Mouse (Mus musculus) forebrain, embryonic 14.5 days (tissue): ENCODE measurements around the gene Cpxcr1. TPM values are rescaled to one million over a fixed set of nuclear protein-coding genes. Genes with fewer than 3 reads are reported as not detected.

ENCODE experiments used
- ATAC-seq: fragments of 200-750 bp; cut with Nextera tagmentation; 2 replicates; pipeline ENCODE4 v1.8.0; 2017; ENCODE audit warnings: mild to moderate bottlenecking, moderate library complexity
- DNase-seq: peaks from one replicate; pipeline ENCODE4 v3.0.0-alpha.2; 2015; ENCODE audit warnings: low spot score
- H3K27ac ChIP-seq: fragments of 300-500 bp; sonication (generic); 2 replicates; pipeline ENCODE4 v1.5.1; 2014; ENCODE audit warnings: low read depth, mild to moderate bottlenecking, control low read depth, low read length, moderate library complexity
- H3K27me3 ChIP-seq: fragments of 300-500 bp; sonication (generic); replicated peaks from 2 replicates; pipeline ENCODE4 v1.6.1; 2014; ENCODE audit warnings: low read length, control low read depth, mixed read lengths; ENCODE audit not compliant: control insufficient read depth, insufficient read depth
- H3K36me3 ChIP-seq: fragments of 300-500 bp; sonication (generic); 2 replicates; pipeline ENCODE4 v1.6.1; 2014; ENCODE audit warnings: low read length, control low read depth; ENCODE audit not compliant: control insufficient read depth, insufficient read depth
- H3K4me1 ChIP-seq: fragments of 300-500 bp; sonication (generic); 2 replicates; pipeline ENCODE4 v1.6.1; 2014; ENCODE audit warnings: antibody characterized with exemption, low read length, control low read depth; ENCODE audit not compliant: control insufficient read depth, insufficient read depth
- H3K4me2 ChIP-seq: fragments of 300-500 bp; sonication (generic); 2 replicates; pipeline ENCODE4 v1.6.1; 2014; ENCODE audit warnings: mild to moderate bottlenecking, control low read depth, low read length
- H3K4me3 ChIP-seq: fragments of 300-500 bp; sonication (generic); 2 replicates; pipeline ENCODE4 v1.5.1; 2014; ENCODE audit warnings: low read depth, low read length, control low read depth
- H3K9ac ChIP-seq: fragments of 300-500 bp; sonication (generic); 2 replicates; pipeline ENCODE4 v1.6.1; 2014; ENCODE audit warnings: mild to moderate bottlenecking, low read length, control low read depth, moderate library complexity
- H3K9me3 ChIP-seq: fragments of 300-500 bp; sonication (generic); replicated peaks from 2 replicates; pipeline ENCODE4 v1.6.1; 2016; ENCODE audit warnings: low read length, control low read depth, mixed read lengths; ENCODE audit not compliant: control insufficient read depth
- polyA plus RNA-seq: library from polyadenylated mRNA; unstranded; fragments of >200 nt; fragmentation: Nextera tagmentation; extraction: Ambion mirVana; gene quantifications from 2 replicates; pipeline ENCODE4 v1.2.1, GENCODE M21; 2014

Cpxcr1 gene
- not detected in 2 replicates for polyA plus RNA-seq

DNA sequence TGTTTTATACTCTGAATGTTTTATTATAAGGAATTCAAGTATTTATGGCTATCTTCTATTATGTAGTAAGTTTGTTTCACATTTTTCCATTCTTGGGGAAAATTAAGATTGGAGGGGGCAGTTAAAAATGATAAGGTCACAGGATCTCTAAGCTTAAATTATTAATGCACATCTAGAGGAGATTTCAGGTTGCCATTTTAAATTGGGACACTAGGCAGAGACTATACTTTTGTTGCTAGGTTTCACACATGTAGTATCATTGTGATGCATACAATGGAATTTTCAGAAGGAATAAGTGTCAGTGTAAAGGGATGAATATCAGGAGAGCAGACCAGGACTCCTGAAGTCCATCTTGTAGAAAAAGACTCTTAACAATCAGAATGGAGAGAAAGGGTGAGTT lies at the start of gene Cpxcr1:
Gene Cpxcr1, plus strand, starts transcription at position 301 of the 400 bp plus-strand sequence.
- DNase-seq (no peak), ATAC-seq (no peak)
- Histone ChIP-seq H3K27me3 (no peaks in the 10 kb centered on the region), H3K4me1 (no peaks in the 10 kb centered on the region), H3K9me3 (no peaks in the 10 kb centered on the region), H3K36me3 (no peaks in the 10 kb centered on the region), H3K27ac (no peak within 1 kb of the TSS), H3K9ac (no peak within 1 kb of the TSS), H3K4me2 (no peak within 1 kb of the TSS), H3K4me3 (no peak within 1 kb of the TSS)

Other genes starting within 250 kb of the Cpxcr1 start
- not detected in 2 replicates for gene H2afb2, start 232.2 kb downstream of the Cpxcr1 start, polyA plus RNA-seq